Mouse (Mus musculus): ENCODE measurements around the gene Gm10139.
"Not testable (repeated sequence)": the region's sequence is repeated elsewhere in the genome, so short reads cannot be mapped to it uniquely, and the experiment has no call there.

Gm10139 gene

DNA sequence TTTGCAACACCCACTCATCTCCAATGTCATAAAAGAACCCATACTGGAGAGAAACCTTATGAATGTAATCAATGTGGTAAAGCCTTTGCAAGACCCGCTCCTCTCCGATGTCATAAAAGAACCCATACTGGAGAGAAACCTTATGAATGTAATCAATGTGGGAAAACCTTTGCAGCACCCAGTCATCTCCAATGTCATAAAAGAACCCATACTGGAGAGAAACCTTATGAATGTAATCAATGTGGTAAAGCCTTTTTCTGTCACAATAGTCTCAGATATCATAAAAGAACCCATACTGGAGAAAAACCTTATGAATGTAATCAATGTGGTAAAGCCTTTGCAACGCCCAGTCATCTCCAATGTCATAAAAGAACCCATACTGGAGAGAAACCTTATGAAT lies at the start of gene Gm10139:
TSS of gene Gm10139 (plus strand) at position 301 of the 400 bp plus-strand sequence.
- not testable (repeated sequence) for ATAC-seq (ENCODE audit: insufficient number of reproducible peaks, low FRiP score, low TSS enrichment)

GRCm38 (mm10) chr13:65557636-65558035 lies 45.2 kb downstream of the Gm10139 start:
- not testable (repeated sequence) for ATAC-seq (ENCODE audit: insufficient number of reproducible peaks, low FRiP score, low TSS enrichment)

Data from cerebellum, adult (tissue).